Mouse (Mus musculus) intestine, postnatal 0 days (tissue): Measurements from ENCODE around the gene Fbrsl1. TPM values are rescaled to one million over a fixed set of nuclear protein-coding genes. Genes with fewer than 3 reads are reported as not detected.

Experiments used
- ATAC-seq: fragments of 200-750 bp; cut with Nextera tagmentation; 2 replicates; pipeline ENCODE4 v1.8.0; 2017; ENCODE audit warnings: mild to moderate bottlenecking, moderate TSS enrichment, moderate library complexity
- H3K27ac ChIP-seq: fragments of 300-500 bp; sonication (generic); 2 replicates; pipeline ENCODE4 v1.5.1; 2014; ENCODE audit warnings: mild to moderate bottlenecking, low read depth, low read length, moderate library complexity
- H3K27me3 ChIP-seq: fragments of 300-500 bp; sonication (generic); replicated peaks from 2 replicates; pipeline ENCODE4 v1.6.1; 2014; ENCODE audit warnings: low read length, mixed read lengths; ENCODE audit not compliant: control insufficient read depth, insufficient read depth
- H3K36me3 ChIP-seq: fragments of 300-500 bp; sonication (generic); 2 replicates; pipeline ENCODE4 v1.6.1; 2014; ENCODE audit warnings: mild to moderate bottlenecking, moderate library complexity; ENCODE audit not compliant: control insufficient read depth, insufficient read depth
- H3K4me1 ChIP-seq: fragments of 300-500 bp; sonication (generic); replicated peaks from 2 replicates; pipeline ENCODE4 v1.6.1; 2014; ENCODE audit warnings: antibody characterized with exemption, low read length, mixed read lengths; ENCODE audit not compliant: control insufficient read depth, insufficient read depth
- H3K4me2 ChIP-seq: fragments of 300-500 bp; sonication (generic); replicated peaks from 2 replicates; pipeline ENCODE4 v1.6.1; 2014; ENCODE audit warnings: low read depth, mild to moderate bottlenecking, moderate library complexity
- H3K4me3 ChIP-seq: fragments of 300-500 bp; sonication (generic); 2 replicates; pipeline ENCODE4 v1.5.1; 2014; ENCODE audit warnings: low read depth, low read length
- H3K9ac ChIP-seq: fragments of 300-500 bp; sonication (generic); 2 replicates; pipeline ENCODE4 v1.6.1; 2014; ENCODE audit warnings: mild to moderate bottlenecking, low read depth, low read length
- H3K9me3 ChIP-seq: fragments of 300-500 bp; sonication (generic); 2 replicates; pipeline ENCODE4 v1.6.1; 2016; ENCODE audit warnings: mixed run types; ENCODE audit not compliant: control insufficient read depth
- CTCF ChIP-seq: sonication (generic); IDR thresholded peaks from 2 replicates; pipeline ENCODE4 v1.5.1; 2016; ENCODE audit warnings: low read depth, mild to moderate bottlenecking, control low read depth, antibody characterized with exemption, moderate library complexity
- WGBS: fragments of 180-500 bp; shearing (Covaris S2); extraction: QIAGEN DNeasy Blood & Tissue Kit; methylation state at CpG from one replicate; pipeline ENCODE4 v1.1.7; 2014; 5-methylcytosine and 5-hydroxymethylcytosine counted together
- polyA plus RNA-seq: library from polyadenylated mRNA; unstranded; fragments of >200 nt; fragmentation: Nextera tagmentation; extraction: Ambion mirVana; gene quantifications from 2 replicates; pipeline ENCODE4 v1.2.1, GENCODE M21; 2015

The Fbrsl1 gene
- polyA plus RNA-seq, 1 experiment from 2014 or later: 8.2 TPM

DNA sequence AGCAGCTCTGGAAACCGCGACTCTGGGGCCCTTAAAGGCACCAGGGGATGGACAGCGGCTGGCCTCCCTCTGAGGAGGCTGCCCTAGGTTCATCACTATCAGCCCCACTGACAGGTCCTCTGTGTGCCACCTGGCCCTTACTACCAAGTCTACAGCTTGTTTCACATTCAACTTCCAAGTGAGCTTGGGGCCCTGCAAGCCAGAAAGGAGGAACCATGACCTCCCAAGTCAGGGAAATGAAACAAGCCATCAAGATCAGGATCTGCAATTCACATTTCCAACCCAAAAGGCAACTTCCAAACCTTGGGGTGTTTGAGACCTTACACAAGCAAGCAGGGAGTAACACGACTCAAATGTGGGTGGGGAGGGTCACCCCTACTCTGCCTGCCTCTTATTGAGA, 63.0 kb downstream of the Fbrsl1 start:
- no peak overlapping the region for H3K27ac ChIP-seq
- peaks cover 2% of the 10 kb centered on the region; the same call in 1 of the 2 replicates for H3K36me3 ChIP-seq
- H3K4me3 ChIP-seq: no peak overlapping the region
- H3K27me3 ChIP-seq: no peaks in the 10 kb centered on the region; the same call in 1 of the 2 replicates
- no peak for ATAC-seq
- no peak overlapping the region; the same call in 1 of the 2 replicates for H3K4me2 ChIP-seq
- H3K9me3 ChIP-seq: no peaks in the 10 kb centered on the region
- no peak overlapping the region for H3K9ac ChIP-seq
- WGBS: 53% methylated on average over 4 of the region's 4 CpGs
- no peak for TF ChIP-seq CTCF
- H3K4me1 ChIP-seq: peaks cover 6% of the 10 kb centered on the region; the same call in 1 of the 2 replicates

GRCm38 (mm10) chr5:110384491-110384890, 63.8 kb downstream of the Fbrsl1 start:
- Histone ChIP-seq H3K4me2 (no peak overlapping the region), H3K27ac (no peak overlapping the region), H3K9me3 (no peaks in the 10 kb centered on the region), H3K4me3 (no peak overlapping the region), H3K27me3 (no peaks in the 10 kb centered on the region; the same call in 1 of the 2 replicates), H3K9ac (no peak overlapping the region), H3K4me1 (peaks cover 6% of the 10 kb centered on the region; the same call in 1 of the 2 replicates), H3K36me3 (peaks cover 3% of the 10 kb centered on the region; the same call in 1 of the 2 replicates)
- no peak for TF ChIP-seq CTCF
- no peak for ATAC-seq
- 82% methylated on average over 6 of the region's 6 CpGs for WGBS

DNA sequence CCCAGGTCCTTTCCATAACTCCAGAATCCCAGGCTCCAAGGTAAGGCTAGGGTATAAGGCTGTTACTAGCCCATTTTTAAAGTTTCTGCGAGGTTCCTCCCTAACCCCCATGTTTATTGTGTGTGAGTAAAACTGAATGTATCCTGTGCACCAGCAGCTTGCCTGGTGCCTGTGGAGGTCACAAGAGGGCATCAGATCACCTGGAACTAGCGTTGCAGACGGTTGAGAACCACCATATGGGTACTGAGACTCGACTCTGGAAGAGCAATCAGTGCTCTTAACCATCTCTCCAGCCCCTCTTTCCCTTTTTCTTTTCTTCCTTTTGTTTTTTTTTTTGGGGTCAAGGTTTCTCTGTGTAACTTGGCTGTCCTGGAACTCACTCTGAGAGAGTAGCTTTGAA, 68.5 kb downstream of the Fbrsl1 start:
- Histone ChIP-seq H3K4me3 (no peak overlapping the region), H3K9me3 (no peaks in the 10 kb centered on the region), H3K4me2 (no peak overlapping the region), H3K36me3 (peaks cover 49% of the 10 kb centered on the region), H3K27me3 (no peaks in the 10 kb centered on the region), H3K27ac (no peak overlapping the region), H3K4me1 (no peaks in the 10 kb centered on the region), H3K9ac (no peak overlapping the region)
- WGBS: 86% methylated on average over 4 of the region's 4 CpGs
- no peak for ATAC-seq
- TF ChIP-seq CTCF: no peak

GRCm38 (mm10) chr5:110379086-110379485, 69.2 kb downstream of the Fbrsl1 start:
- no peak for TF ChIP-seq CTCF
- 90% methylated on average over 15 of the region's 15 CpGs for WGBS
- H3K9ac ChIP-seq: no peak overlapping the region

GRCm38 (mm10) chr5:110378181-110378583, 70.1 kb downstream of the Fbrsl1 start:
- Histone ChIP-seq H3K27me3 (no peaks in the 10 kb centered on the region), H3K4me1 (no peaks in the 10 kb centered on the region)

More at GRCm38 (mm10) chr5:110379086-110379485, 69.2 kb downstream of the Fbrsl1 start:
- Histone ChIP-seq H3K27me3 (no peaks in the 10 kb centered on the region), H3K9me3 (no peaks in the 10 kb centered on the region), H3K4me3 (no peak overlapping the region), H3K36me3 (peaks cover 55% of the 10 kb centered on the region), H3K27ac (no peak overlapping the region), H3K4me1 (no peaks in the 10 kb centered on the region), H3K4me2 (no peak overlapping the region)
- no peak for ATAC-seq

GRCm38 (mm10) chr5:110376802-110377433, 71.4 kb downstream of the Fbrsl1 start:
- no peaks in the 10 kb centered on the region for H3K4me1 ChIP-seq
- no peak overlapping the region for H3K9ac ChIP-seq
- no peak overlapping the region for H3K4me2 ChIP-seq
- no peak overlapping the region for H3K4me3 ChIP-seq
- 64% methylated on average over 8 of the region's 8 CpGs for WGBS
- no peaks in the 10 kb centered on the region for H3K27me3 ChIP-seq
- H3K9me3 ChIP-seq: no peaks in the 10 kb centered on the region
- H3K36me3 ChIP-seq: peaks cover 55% of the 10 kb centered on the region
- no peak for ATAC-seq
- TF ChIP-seq CTCF: peak; percentile 80
- H3K27ac ChIP-seq: no peak overlapping the region

More at GRCm38 (mm10) chr5:110378181-110378583, 70.1 kb downstream of the Fbrsl1 start:
- H3K9me3 ChIP-seq: no peaks in the 10 kb centered on the region
- no peak overlapping the region for H3K4me2 ChIP-seq
- no peak for TF ChIP-seq CTCF
- H3K9ac ChIP-seq: no peak overlapping the region
- peaks cover 57% of the 10 kb centered on the region for H3K36me3 ChIP-seq
- ATAC-seq: no peak
- no peak overlapping the region for H3K4me3 ChIP-seq
- no peak overlapping the region for H3K27ac ChIP-seq
- 59% methylated on average over 20 of the region's 20 CpGs for WGBS
